Mouse (Mus musculus) bone marrow macrophage, adult 2 months (primary cell): ENCODE measurements at regions not wholly inside any gene's neighbourhood (a gene's known extent, or its start where the extent isn't known, plus 50 kb on each side); places are given as distances from the start of the nearest gene placed in this dataset.

Source experiments
- H3K27ac ChIP-seq: 2 replicates; pipeline ENCODE4 v1.5.1; 2012; ENCODE audit warnings: low read depth, low read length; ENCODE audit not compliant: insufficient read depth
- H3K4me1 ChIP-seq: 2 replicates; pipeline ENCODE4 v1.6.1; 2012; ENCODE audit warnings: low read length; ENCODE audit not compliant: control insufficient read depth, insufficient read depth
- H3K4me3 ChIP-seq: 2 replicates; pipeline ENCODE4 v1.5.1; 2012; ENCODE audit warnings: mild to moderate bottlenecking, low read length, moderate library complexity; ENCODE audit not compliant: insufficient read depth
- CTCF ChIP-seq: IDR thresholded peaks from 2 replicates; pipeline ENCODE4 v1.5.1; 2012; ENCODE audit warnings: low read depth, mild to moderate bottlenecking, low read length, moderate library complexity
- POLR2A ChIP-seq: IDR thresholded peaks from 2 replicates; pipeline ENCODE4 v1.6.1; 2012; ENCODE audit warnings: mild to moderate bottlenecking, low read depth, low read length, borderline replicate concordance

GRCm38 (mm10) chr7:137628266-137628665, 190.9 kb downstream of the Glrx3 start:
- H3K27ac ChIP-seq, result no peak overlapping the region
- no peak for TF ChIP-seq POLR2A
- TF ChIP-seq CTCF, result no peak

GRCm38 (mm10) chr7:137629540-137629939, 192.1 kb downstream of the Glrx3 start:
- Histone ChIP-seq H3K4me1 (no peaks in the 10 kb centered on the region), H3K27ac (no peak overlapping the region), H3K4me3 (no peak overlapping the region)
- TF ChIP-seq CTCF, result no peak
- no peak for TF ChIP-seq POLR2A

More at GRCm38 (mm10) chr7:137628266-137628665, 190.9 kb downstream of the Glrx3 start:
- Histone ChIP-seq H3K4me3 (no peak overlapping the region), H3K4me1 (no peaks in the 10 kb centered on the region)

GRCm38 (mm10) chr7:137648621-137649020, 211.2 kb downstream of the Glrx3 start:
- no peak overlapping the region for H3K27ac ChIP-seq
- no peak overlapping the region for H3K4me3 ChIP-seq
- H3K4me1 ChIP-seq, result no peaks in the 10 kb centered on the region
- TF ChIP-seq POLR2A, result no peak
- TF ChIP-seq CTCF, result no peak

GRCm38 (mm10) chr7:137649650-137650049, 212.2 kb downstream of the Glrx3 start:
- no peak for TF ChIP-seq POLR2A
- H3K27ac ChIP-seq, result no peak overlapping the region
- H3K4me3 ChIP-seq, result no peak overlapping the region
- no peaks in the 10 kb centered on the region for H3K4me1 ChIP-seq

GRCm38 (mm10) chr7:137653837-137654236, 216.4 kb downstream of the Glrx3 start:
- H3K4me1 ChIP-seq, result no peaks in the 10 kb centered on the region
- no peak overlapping the region for H3K4me3 ChIP-seq
- H3K27ac ChIP-seq, result no peak overlapping the region
- no peak for TF ChIP-seq CTCF

GRCm38 (mm10) chr7:137667165-137667564, 229.8 kb downstream of the Glrx3 start:
- Histone ChIP-seq H3K4me3 (no peak overlapping the region), H3K27ac (no peak overlapping the region), H3K4me1 (no peaks in the 10 kb centered on the region)
- no peak for TF ChIP-seq CTCF
- no peak for TF ChIP-seq POLR2A

GRCm38 (mm10) chr7:137671156-137671555, 233.7 kb downstream of the Glrx3 start:
- Histone ChIP-seq H3K4me1 (no peaks in the 10 kb centered on the region), H3K27ac (no peak overlapping the region), H3K4me3 (no peak overlapping the region)
- TF ChIP-seq POLR2A (no peak), CTCF (no peak)

- TF ChIP-seq POLR2A (no peak), CTCF (no peak)
- Histone ChIP-seq H3K4me1 (no peaks in the 10 kb centered on the region), H3K27ac (no peak overlapping the region), H3K4me3 (no peak overlapping the region)
Measured at GRCm38 (mm10) chr7:137674596-137674995, 237.2 kb downstream of the Glrx3 start.

GRCm38 (mm10) chr7:137675381-137675780, 238.0 kb downstream of the Glrx3 start:
- no peak overlapping the region for H3K27ac ChIP-seq
- TF ChIP-seq POLR2A, result no peak
- no peak for TF ChIP-seq CTCF
- no peaks in the 10 kb centered on the region for H3K4me1 ChIP-seq
- H3K4me3 ChIP-seq, result no peak overlapping the region

- H3K4me3 ChIP-seq, result no peak overlapping the region
- H3K4me1 ChIP-seq, result no peaks in the 10 kb centered on the region
- H3K27ac ChIP-seq, result no peak overlapping the region
- TF ChIP-seq POLR2A (no peak), CTCF (no peak)
Measured at GRCm38 (mm10) chr7:137684826-137685225, 247.4 kb downstream of the Glrx3 start.

GRCm38 (mm10) chr7:137685320-137685719, 247.9 kb downstream of the Glrx3 start:
- TF ChIP-seq CTCF, result no peak
- no peak for TF ChIP-seq POLR2A
- H3K27ac ChIP-seq, result no peak overlapping the region
- H3K4me1 ChIP-seq, result no peaks in the 10 kb centered on the region
- no peak overlapping the region for H3K4me3 ChIP-seq
